Mouse (Mus musculus): ENCODE measurements around the gene 4930453N24Rik. TPM values are rescaled to one million over a fixed set of nuclear protein-coding genes. Genes with fewer than 3 reads are reported as not detected.

4930453N24Rik gene
- total RNA-seq, 4 experiments from 2014 or later, result 53.7 to 70.8 (median 57.3) TPM

- no peak for DNase-seq (ENCODE audit: low spot score in 2 of 2)
Measured at GRCm38 (mm10) chr16:64721542-64721941, 49.4 kb downstream of the 4930453N24Rik start.

GRCm38 (mm10) chr16:64719096-64719495 lies 51.9 kb downstream of the 4930453N24Rik start:
- DNase-seq (ENCODE audit: low spot score in 2 of 2), result no peak

- DNase-seq (ENCODE audit: low spot score in 2 of 2), result no peak
Measured at GRCm38 (mm10) chr16:64717814-64718213, 53.1 kb downstream of the 4930453N24Rik start.

GRCm38 (mm10) chr16:64711816-64712215 lies 59.1 kb downstream of the 4930453N24Rik start:
- DNase-seq (ENCODE audit: low spot score in 2 of 2), result no peak

Other genes with a start within 250 kb of the 4930453N24Rik start
- not detected for gene Csnka2ip, start 168.8 kb downstream of the 4930453N24Rik start, total RNA-seq (2022)
- gene Zfp654, start 80.5 kb upstream of the 4930453N24Rik start, total RNA-seq (2022), result 10 to 100 TPM; 12.1 to 13.0 (median 12.5) TPM
- gene Cggbp1, start 80.8 kb upstream of the 4930453N24Rik start, total RNA-seq (2022), result 10 to 100 TPM; 18.7 to 26.3 (median 20.5) TPM